Mouse (Mus musculus) neural tube, embryonic 11.5 days (tissue): Measurements from ENCODE around the gene Map2. TPM values are rescaled to one million over a fixed set of nuclear protein-coding genes. Genes with fewer than 3 reads are reported as not detected.

ENCODE experiments used
- ATAC-seq: fragments of 200-750 bp; cut with Nextera tagmentation; 2 replicates; pipeline ENCODE4 v1.8.0; 2017; ENCODE audit warnings: moderate number of reproducible peaks, mild to moderate bottlenecking, moderate TSS enrichment, moderate library complexity; ENCODE audit not compliant: insufficient read depth, low FRiP score, low TSS enrichment
- DNase-seq: peaks from one replicate; pipeline ENCODE4 v3.0.0-alpha.2; 2015; ENCODE audit warnings: low spot score
- H3K27ac ChIP-seq: fragments of 300-500 bp; sonication (generic); 2 replicates; pipeline ENCODE4 v1.5.1; 2014; ENCODE audit warnings: low read depth, mild to moderate bottlenecking, low read length
- H3K27me3 ChIP-seq: fragments of 300-500 bp; sonication (generic); 2 replicates; pipeline ENCODE4 v1.6.1; 2014; ENCODE audit warnings: mild to moderate bottlenecking, low read length, mixed read lengths; ENCODE audit not compliant: control insufficient read depth, insufficient read depth
- H3K36me3 ChIP-seq: fragments of 300-500 bp; sonication (generic); 2 replicates; pipeline ENCODE4 v1.6.1; 2014; ENCODE audit warnings: mild to moderate bottlenecking, low read length, moderate library complexity, mixed read lengths; ENCODE audit not compliant: control insufficient read depth, insufficient read depth
- H3K4me1 ChIP-seq: fragments of 300-500 bp; sonication (generic); 2 replicates; pipeline ENCODE4 v1.6.1; 2014; ENCODE audit warnings: low read length, mixed read lengths; ENCODE audit not compliant: control insufficient read depth, insufficient read depth
- H3K4me2 ChIP-seq: fragments of 300-500 bp; sonication (generic); 2 replicates; pipeline ENCODE4 v1.6.1; 2014; ENCODE audit warnings: low read depth, mild to moderate bottlenecking, moderate library complexity
- H3K4me3 ChIP-seq: fragments of 300-500 bp; sonication (generic); 2 replicates; pipeline ENCODE4 v1.5.1; 2014; ENCODE audit warnings: low read depth, low read length
- H3K9ac ChIP-seq: fragments of 300-500 bp; sonication (generic); 2 replicates; pipeline ENCODE4 v1.6.1; 2014; ENCODE audit warnings: mild to moderate bottlenecking, low read length
- H3K9me3 ChIP-seq: fragments of 300-500 bp; sonication (generic); 2 replicates; pipeline ENCODE4 v1.6.1; 2016; ENCODE audit warnings: low read length; ENCODE audit not compliant: control insufficient read depth
- WGBS: fragments of 180-500 bp; shearing (Covaris S2); extraction: QIAGEN DNeasy Blood & Tissue Kit; methylation state at CpG from one replicate; pipeline ENCODE4 v1.1.7; 2014; 5-methylcytosine and 5-hydroxymethylcytosine counted together
- polyA plus RNA-seq: library from polyadenylated mRNA; unstranded; fragments of >200 nt; fragmentation: Nextera tagmentation; extraction: Ambion mirVana; gene quantifications from 2 replicates; pipeline ENCODE4 v1.2.1, GENCODE M21; 2014

Map2 gene
- polyA plus RNA-seq, 1 experiment from 2014 or later: 194 TPM

GRCm38 (mm10) chr1:66263220-66263619, 88.1 kb downstream of the Map2 start:
- Histone ChIP-seq H3K36me3 (no peaks in the 10 kb centered on the region), H3K4me3 (no peak overlapping the region), H3K4me2 (no peak overlapping the region), H3K9ac (no peak overlapping the region), H3K27me3 (no peaks in the 10 kb centered on the region), H3K27ac (no peak overlapping the region), H3K9me3 (no peaks in the 10 kb centered on the region), H3K4me1 (no peaks in the 10 kb centered on the region)
- 58% methylated on average over 3 of the region's 3 CpGs for WGBS
- ATAC-seq (peak; percentile 29; the same call in 1 of the 2 replicates), DNase-seq (no peak)

GRCm38 (mm10) chr1:66266231-66266924, 91.3 kb downstream of the Map2 start:
- Histone ChIP-seq H3K9me3 (no peaks in the 10 kb centered on the region), H3K4me1 (no peaks in the 10 kb centered on the region), H3K27me3 (no peaks in the 10 kb centered on the region), H3K4me3 (no peak overlapping the region), H3K4me2 (no peak overlapping the region), H3K27ac (no peak overlapping the region; the same call in 1 of the 2 replicates), H3K36me3 (no peaks in the 10 kb centered on the region), H3K9ac (no peak overlapping the region)
- ATAC-seq (peak; percentile 67; the same call in 1 of the 2 replicates), DNase-seq (peak; percentile 25)
- 30% methylated on average over 4 of the region's 4 CpGs for WGBS

GRCm38 (mm10) chr1:66277663-66278062, 102.6 kb downstream of the Map2 start:
- DNase-seq (no peak), ATAC-seq (no peak)
- Histone ChIP-seq H3K4me1 (no peaks in the 10 kb centered on the region), H3K4me2 (no peak overlapping the region), H3K36me3 (no peaks in the 10 kb centered on the region), H3K9ac (no peak overlapping the region), H3K4me3 (no peak overlapping the region), H3K27me3 (no peaks in the 10 kb centered on the region), H3K9me3 (no peaks in the 10 kb centered on the region), H3K27ac (no peak overlapping the region)
- WGBS: 96% methylated on average over 3 of the region's 5 CpGs

GRCm38 (mm10) chr1:66279222-66280009, 104.3 kb downstream of the Map2 start:
- Histone ChIP-seq H3K27me3 (no peaks in the 10 kb centered on the region), H3K4me1 (no peaks in the 10 kb centered on the region), H3K9me3 (no peaks in the 10 kb centered on the region), H3K4me3 (no peak overlapping the region), H3K4me2 (no peak overlapping the region), H3K27ac (no peak overlapping the region), H3K9ac (no peak overlapping the region), H3K36me3 (no peaks in the 10 kb centered on the region)
- ATAC-seq: no peak
- 85% methylated on average over 4 of the region's 4 CpGs for WGBS
- no peak for DNase-seq

- Histone ChIP-seq H3K4me3 (no peak overlapping the region), H3K27me3 (no peaks in the 10 kb centered on the region), H3K4me1 (no peaks in the 10 kb centered on the region), H3K36me3 (no peaks in the 10 kb centered on the region), H3K27ac (no peak overlapping the region), H3K9ac (no peak overlapping the region), H3K4me2 (no peak overlapping the region), H3K9me3 (no peaks in the 10 kb centered on the region)
- WGBS: 89% methylated on average over 4 of the region's 4 CpGs
- DNase-seq (no peak), ATAC-seq (no peak)
These were observed 105.1 kb downstream of the Map2 start for GRCm38 (mm10) chr1:66280152-66280551.

GRCm38 (mm10) chr1:66282447-66282846, 107.4 kb downstream of the Map2 start:
- no peak overlapping the region for H3K9ac ChIP-seq
- H3K4me3 ChIP-seq: no peak overlapping the region
- H3K36me3 ChIP-seq: no peaks in the 10 kb centered on the region
- ATAC-seq: peak; percentile 23; the same call in 1 of the 2 replicates
- no peaks in the 10 kb centered on the region for H3K4me1 ChIP-seq
- H3K4me2 ChIP-seq: no peak overlapping the region
- DNase-seq: peak; percentile 23
- H3K27ac ChIP-seq: no peak overlapping the region
- WGBS: 56% methylated on average over 3 of the region's 3 CpGs
- H3K9me3 ChIP-seq: no peaks in the 10 kb centered on the region
- H3K27me3 ChIP-seq: no peaks in the 10 kb centered on the region

- DNase-seq: no peak
- H3K27me3 ChIP-seq: no peaks in the 10 kb centered on the region
- H3K9ac ChIP-seq: no peak overlapping the region
- no peaks in the 10 kb centered on the region for H3K36me3 ChIP-seq
- H3K4me1 ChIP-seq: no peaks in the 10 kb centered on the region
- no peak for ATAC-seq
- H3K4me2 ChIP-seq: no peak overlapping the region
- WGBS: 90% methylated on average over 4 of the region's 4 CpGs
- H3K4me3 ChIP-seq: no peak overlapping the region
- H3K27ac ChIP-seq: no peak overlapping the region
- H3K9me3 ChIP-seq: no peaks in the 10 kb centered on the region
These were observed 113.9 kb downstream of the Map2 start for GRCm38 (mm10) chr1:66288987-66289386.

- 85% methylated on average over 3 of the region's 3 CpGs for WGBS
These were observed 117.2 kb downstream of the Map2 start for GRCm38 (mm10) chr1:66292121-66292881.

More at GRCm38 (mm10) chr1:66292121-66292881, 117.2 kb downstream of the Map2 start:
- H3K4me1 ChIP-seq: no peaks in the 10 kb centered on the region
- DNase-seq (no peak), ATAC-seq (no peak)
- H3K36me3 ChIP-seq: no peaks in the 10 kb centered on the region
- H3K4me2 ChIP-seq: no peak overlapping the region
- no peak overlapping the region for H3K4me3 ChIP-seq
- no peak overlapping the region for H3K27ac ChIP-seq
- H3K9ac ChIP-seq: no peak overlapping the region
- no peaks in the 10 kb centered on the region for H3K9me3 ChIP-seq
- no peaks in the 10 kb centered on the region for H3K27me3 ChIP-seq
